Mouse (Mus musculus) neural tube, embryonic 14.5 days (tissue): ENCODE measurements around the gene Cisd1. TPM values are rescaled to one million over a fixed set of nuclear protein-coding genes. Genes with fewer than 3 reads are reported as not detected.

Experiments
- ATAC-seq: fragments of 200-750 bp; cut with Nextera tagmentation; 2 replicates; pipeline ENCODE4 v1.8.0; 2017; ENCODE audit warnings: low read depth, mild to moderate bottlenecking, moderate TSS enrichment, moderate library complexity
- H3K27ac ChIP-seq: fragments of 300-500 bp; sonication (generic); 2 replicates; pipeline ENCODE4 v1.5.1; 2014; ENCODE audit warnings: low read depth, mild to moderate bottlenecking, control low read depth, low read length, moderate library complexity, mixed read lengths
- H3K27me3 ChIP-seq: fragments of 300-500 bp; sonication (generic); 2 replicates; pipeline ENCODE4 v1.6.1; 2014; ENCODE audit warnings: low read length; ENCODE audit not compliant: control insufficient read depth, insufficient read depth
- H3K36me3 ChIP-seq: fragments of 300-500 bp; sonication (generic); 2 replicates; pipeline ENCODE4 v1.6.1; 2014; ENCODE audit warnings: low read length, mixed read lengths; ENCODE audit not compliant: control insufficient read depth, insufficient read depth
- H3K4me1 ChIP-seq: fragments of 300-500 bp; sonication (generic); 2 replicates; pipeline ENCODE4 v1.6.1; 2014; ENCODE audit warnings: low read length; ENCODE audit not compliant: control insufficient read depth, insufficient read depth
- H3K4me2 ChIP-seq: fragments of 300-500 bp; sonication (generic); 2 replicates; pipeline ENCODE4 v1.6.1; 2014; ENCODE audit warnings: mild to moderate bottlenecking, low read depth, low read length, control low read depth
- H3K4me3 ChIP-seq: fragments of 300-500 bp; sonication (generic); 2 replicates; pipeline ENCODE4 v1.5.1; 2014; ENCODE audit warnings: low read depth, low read length, control low read depth, mixed read lengths
- H3K9ac ChIP-seq: fragments of 300-500 bp; sonication (generic); replicated peaks from 2 replicates; pipeline ENCODE4 v1.6.1; 2014; ENCODE audit warnings: low read depth, mild to moderate bottlenecking, control low read depth, low read length, mixed read lengths
- H3K9me3 ChIP-seq: fragments of 300-500 bp; sonication (generic); 2 replicates; pipeline ENCODE4 v1.6.1; 2016; ENCODE audit warnings: low read length; ENCODE audit not compliant: control insufficient read depth
- WGBS: fragments of 180-500 bp; shearing (Covaris S2); extraction: QIAGEN DNeasy Blood & Tissue Kit; methylation state at CpG from one replicate; pipeline ENCODE4 v1.1.7; 2014; 5-methylcytosine and 5-hydroxymethylcytosine counted together
- polyA plus RNA-seq: library from polyadenylated mRNA; unstranded; fragments of >200 nt; fragmentation: Nextera tagmentation; extraction: Ambion mirVana; gene quantifications from 2 replicates; pipeline ENCODE4 v1.2.1, GENCODE M21; 2014

Gene Cisd1
- polyA plus RNA-seq, 1 experiment from 2014 or later = 357 TPM

- Histone ChIP-seq H3K4me3 (no peak overlapping the region), H3K4me1 (no peaks in the 10 kb centered on the region), H3K9me3 (no peaks in the 10 kb centered on the region), H3K9ac (no peak overlapping the region), H3K27me3 (no peaks in the 10 kb centered on the region), H3K27ac (no peak overlapping the region), H3K4me2 (no peak overlapping the region), H3K36me3 (peaks cover 13% of the 10 kb centered on the region)
- no peak; the same call in 1 of the 2 replicates for ATAC-seq
- WGBS = 87% methylated on average over 7 of the region's 7 CpGs
These were observed 18.6 kb downstream of the Cisd1 start for GRCm38 (mm10) chr10:71326123-71326522.

GRCm38 (mm10) chr10:71323669-71324068, 21.1 kb downstream of the Cisd1 start:
- no peak for ATAC-seq
- whole genome bisulfite sequencing = 88% methylated on average over 8 of the region's 8 CpGs
- no peak overlapping the region for H3K9ac ChIP-seq
- no peaks in the 10 kb centered on the region for H3K36me3 ChIP-seq
- no peak overlapping the region for H3K27ac ChIP-seq
- no peaks in the 10 kb centered on the region for H3K9me3 ChIP-seq
- no peak overlapping the region for H3K4me2 ChIP-seq
- no peaks in the 10 kb centered on the region for H3K27me3 ChIP-seq
- no peaks in the 10 kb centered on the region for H3K4me1 ChIP-seq
- no peak overlapping the region for H3K4me3 ChIP-seq

- Histone ChIP-seq H3K9ac (no peak overlapping the region), H3K4me3 (no peak overlapping the region), H3K4me2 (no peak overlapping the region), H3K27me3 (no peaks in the 10 kb centered on the region), H3K9me3 (no peaks in the 10 kb centered on the region), H3K4me1 (no peaks in the 10 kb centered on the region), H3K36me3 (no peaks in the 10 kb centered on the region), H3K27ac (no peak overlapping the region)
- 73% methylated on average over 7 of the region's 7 CpGs for WGBS
- ATAC-seq = no peak
These were observed 28.3 kb downstream of the Cisd1 start for GRCm38 (mm10) chr10:71316497-71316896.

- no peak overlapping the region for H3K27ac ChIP-seq
- no peaks in the 10 kb centered on the region for H3K4me1 ChIP-seq
- H3K9me3 ChIP-seq = no peaks in the 10 kb centered on the region
- no peaks in the 10 kb centered on the region for H3K36me3 ChIP-seq
- H3K4me2 ChIP-seq = no peak overlapping the region
- ATAC-seq = no peak
- H3K4me3 ChIP-seq = no peak overlapping the region
- H3K27me3 ChIP-seq = no peaks in the 10 kb centered on the region
- WGBS = 73% methylated on average over 11 of the region's 11 CpGs
- no peak overlapping the region for H3K9ac ChIP-seq
These were observed 28.7 kb downstream of the Cisd1 start for GRCm38 (mm10) chr10:71316056-71316455.

- no peak for ATAC-seq
- WGBS = 75% methylated on average over 3 of the region's 3 CpGs
- no peak overlapping the region for H3K9ac ChIP-seq
- no peaks in the 10 kb centered on the region for H3K4me1 ChIP-seq
- no peak overlapping the region for H3K4me2 ChIP-seq
- H3K9me3 ChIP-seq = no peaks in the 10 kb centered on the region
- no peak overlapping the region for H3K4me3 ChIP-seq
- H3K27me3 ChIP-seq = no peaks in the 10 kb centered on the region
- H3K27ac ChIP-seq = no peak overlapping the region
- H3K36me3 ChIP-seq = no peaks in the 10 kb centered on the region
These were observed 30.2 kb downstream of the Cisd1 start for GRCm38 (mm10) chr10:71314596-71314995.

GRCm38 (mm10) chr10:71310288-71310687, 34.5 kb downstream of the Cisd1 start:
- H3K36me3 ChIP-seq = no peaks in the 10 kb centered on the region
- WGBS = 69% methylated on average over 3 of the region's 3 CpGs
- H3K4me3 ChIP-seq = no peak overlapping the region
- no peak overlapping the region for H3K27ac ChIP-seq
- no peaks in the 10 kb centered on the region for H3K9me3 ChIP-seq
- no peaks in the 10 kb centered on the region for H3K4me1 ChIP-seq
- no peaks in the 10 kb centered on the region for H3K27me3 ChIP-seq
- no peak overlapping the region for H3K4me2 ChIP-seq
- H3K9ac ChIP-seq = no peak overlapping the region
- no peak for ATAC-seq

GRCm38 (mm10) chr10:71308199-71308598, 36.6 kb downstream of the Cisd1 start:
- no peaks in the 10 kb centered on the region for H3K4me1 ChIP-seq
- H3K9me3 ChIP-seq = no peaks in the 10 kb centered on the region
- 91% methylated on average over 5 of the region's 5 CpGs for WGBS
- H3K27ac ChIP-seq = no peak overlapping the region
- no peaks in the 10 kb centered on the region for H3K36me3 ChIP-seq
- ATAC-seq = no peak
- no peak overlapping the region for H3K4me3 ChIP-seq
- H3K4me2 ChIP-seq = no peak overlapping the region
- no peaks in the 10 kb centered on the region for H3K27me3 ChIP-seq
- H3K9ac ChIP-seq = no peak overlapping the region

GRCm38 (mm10) chr10:71306759-71307158, 38.0 kb downstream of the Cisd1 start:
- no peaks in the 10 kb centered on the region for H3K36me3 ChIP-seq
- H3K4me1 ChIP-seq = no peaks in the 10 kb centered on the region
- no peak overlapping the region for H3K27ac ChIP-seq
- H3K4me2 ChIP-seq = no peak overlapping the region
- H3K27me3 ChIP-seq = no peaks in the 10 kb centered on the region
- no peak for ATAC-seq
- WGBS = 81% methylated on average over 6 of the region's 6 CpGs
- no peak overlapping the region for H3K4me3 ChIP-seq
- no peak overlapping the region for H3K9ac ChIP-seq
- no peaks in the 10 kb centered on the region for H3K9me3 ChIP-seq

- no peak overlapping the region for H3K9ac ChIP-seq
- H3K27me3 ChIP-seq = no peaks in the 10 kb centered on the region
- no peaks in the 10 kb centered on the region for H3K4me1 ChIP-seq
- H3K4me3 ChIP-seq = no peak overlapping the region
- 23% methylated on average over 6 of the region's 6 CpGs for WGBS
- no peaks in the 10 kb centered on the region for H3K36me3 ChIP-seq
- H3K4me2 ChIP-seq = no peak overlapping the region; the same call in 1 of the 2 replicates
- no peak for ATAC-seq
- no peak overlapping the region for H3K27ac ChIP-seq
- no peaks in the 10 kb centered on the region for H3K9me3 ChIP-seq
These were observed 38.6 kb downstream of the Cisd1 start for GRCm38 (mm10) chr10:71306190-71306589.

- Histone ChIP-seq H3K36me3 (no peaks in the 10 kb centered on the region), H3K27me3 (no peaks in the 10 kb centered on the region), H3K4me1 (no peaks in the 10 kb centered on the region), H3K4me3 (no peak overlapping the region), H3K27ac (no peak overlapping the region), H3K9ac (no peak overlapping the region), H3K9me3 (no peaks in the 10 kb centered on the region), H3K4me2 (no peak overlapping the region)
- no peak for ATAC-seq
- 26% methylated on average over 5 of the region's 5 CpGs for WGBS
These were observed 42.3 kb downstream of the Cisd1 start for GRCm38 (mm10) chr10:71302490-71302889.
